Mouse (Mus musculus): Measurements from ENCODE around the gene Prpf40a. TPM values are rescaled to one million over a fixed set of nuclear protein-coding genes. Genes with fewer than 3 reads are reported as not detected.

Prpf40a gene
- polyA plus RNA-seq (2017; shearing (Covaris generic)), result 100 to 1,000 TPM; 108 to 109 TPM

GRCm38 (mm10) chr2:53190684-53191511, at the start of gene Prpf40a:
Gene Prpf40a (minus strand): TSS chr2:53191284.

GRCm38 (mm10) chr2:53191523-53192220, 588 bp upstream of the Prpf40a start, which contains the start of gene Arl6ip6:
Gene Arl6ip6 (plus strand): TSS chr2:53191726.

Other genes with a start within 250 kb of the Prpf40a start
- 10 to 100 TPM; 20.6 to 25.8 TPM for gene Arl6ip6, start 442 bp upstream of the Prpf40a start, polyA plus RNA-seq (2017; shearing (Covaris generic))